Mouse (Mus musculus): ENCODE results near the gene Wnk2.

- TF ChIP-seq CTCF (IDR thresholded peaks at IDR 0.05 in 2 of 3, conservative IDR thresholded peaks at IDR 0.05 in 1 of 3; ENCODE audit: control insufficient read depth in 1 of 3, insufficient read depth in 1 of 3, low read depth in 2 of 3, low read length in 3 of 3, poor library complexity in 1 of 3, severe bottlenecking in 1 of 3) (no peak), BHLHE40 (IDR thresholded peaks at IDR 0.05; ENCODE audit: borderline replicate concordance, low read depth, low read length) (no peak), POLR2AphosphoS2 (IDR thresholded peaks at IDR 0.05; ENCODE audit: low read length) (no peak), TBP (IDR thresholded peaks at IDR 0.05; ENCODE audit: low read depth, low read length) (no peak), TCF12 (IDR thresholded peaks at IDR 0.05; ENCODE audit: low read depth, low read length) (no peak), USF1 (IDR thresholded peaks at IDR 0.05; ENCODE audit: low read depth, low read length) (no peak)
Measured at GRCm38 (mm10) chr13:49069979-49070378, 77.8 kb downstream of the Wnk2 start.
